Mouse (Mus musculus) bone marrow macrophage, adult 2 months (primary cell): Measurements from ENCODE around the gene Timm50. TPM values are rescaled to one million over a fixed set of nuclear protein-coding genes. Genes with fewer than 3 reads are reported as not detected.

ENCODE experiments used
- H3K27ac ChIP-seq: 2 replicates; pipeline ENCODE4 v1.5.1; 2012; ENCODE audit warnings: low read depth, low read length; ENCODE audit not compliant: insufficient read depth
- H3K4me1 ChIP-seq: 2 replicates; pipeline ENCODE4 v1.6.1; 2012; ENCODE audit warnings: low read length; ENCODE audit not compliant: control insufficient read depth, insufficient read depth
- H3K4me3 ChIP-seq: 2 replicates; pipeline ENCODE4 v1.5.1; 2012; ENCODE audit warnings: mild to moderate bottlenecking, low read length, moderate library complexity; ENCODE audit not compliant: insufficient read depth
- CTCF ChIP-seq: IDR thresholded peaks from 2 replicates; pipeline ENCODE4 v1.5.1; 2012; ENCODE audit warnings: low read depth, mild to moderate bottlenecking, low read length, moderate library complexity
- POLR2A ChIP-seq: IDR thresholded peaks from 2 replicates; pipeline ENCODE4 v1.6.1; 2012; ENCODE audit warnings: mild to moderate bottlenecking, low read depth, low read length, borderline replicate concordance
- polyA plus RNA-seq: library from polyadenylated mRNA; stranded (reverse); fragments of >200 nt; gene quantifications from 2 replicates; pipeline ENCODE4 v1.2.4, GENCODE M21; 2012; ENCODE audit not compliant: missing spikeins, insufficient read depth, insufficient read length

Timm50 gene
- polyA plus RNA-seq: 28.3 and 31.6 TPM in 2 replicates

GRCm38 (mm10) chr7:28311926-28312543, at the start of gene Timm50:
Gene Timm50 (minus strand): TSS chr7:28312072.
- Histone ChIP-seq H3K27ac (0 out of 2 replicates have a peak within 1 kb of the TSS, but pooled peaks have one; percentile 9), H3K4me1 (peaks cover 3% of the 10 kb centered on the region; the same call in 1 of the 2 replicates), H3K4me3 (peak within 1 kb of the TSS; percentile 92)
- TF ChIP-seq CTCF (no peak), POLR2A (no peak)

GRCm38 (mm10) chr7:28360291-28360690, 48.4 kb upstream of the Timm50 start:
- Histone ChIP-seq H3K4me3 (no peak overlapping the region), H3K27ac (no peak overlapping the region), H3K4me1 (no peaks in the 10 kb centered on the region)
- no peak for TF ChIP-seq CTCF
- no peak for TF ChIP-seq POLR2A

GRCm38 (mm10) chr7:28359854-28360253, 48.0 kb upstream of the Timm50 start:
- Histone ChIP-seq H3K4me3 (no peak overlapping the region), H3K27ac (no peak overlapping the region), H3K4me1 (no peaks in the 10 kb centered on the region)
- TF ChIP-seq CTCF (no peak), POLR2A (no peak)

GRCm38 (mm10) chr7:28358431-28358830, 46.6 kb upstream of the Timm50 start:
- Histone ChIP-seq H3K4me1 (no peaks in the 10 kb centered on the region), H3K4me3 (no peak overlapping the region), H3K27ac (no peak overlapping the region)
- TF ChIP-seq CTCF (no peak), POLR2A (no peak)

GRCm38 (mm10) chr7:28357984-28358383, 46.1 kb upstream of the Timm50 start:
- H3K4me1 ChIP-seq: no peaks in the 10 kb centered on the region
- no peak overlapping the region for H3K4me3 ChIP-seq
- no peak overlapping the region for H3K27ac ChIP-seq
- TF ChIP-seq POLR2A: no peak
- TF ChIP-seq CTCF: no peak

- H3K4me1 ChIP-seq: peaks cover 1% of the 10 kb centered on the region; the same call in 1 of the 2 replicates
- TF ChIP-seq POLR2A (no peak), CTCF (no peak)
- H3K4me3 ChIP-seq: no peak overlapping the region
- no peak overlapping the region for H3K27ac ChIP-seq
These were observed 45.1 kb upstream of the Timm50 start for GRCm38 (mm10) chr7:28356981-28357380.

GRCm38 (mm10) chr7:28355221-28355620, 43.3 kb upstream of the Timm50 start:
- Histone ChIP-seq H3K4me1 (peaks cover 3% of the 10 kb centered on the region; the same call in 1 of the 2 replicates), H3K27ac (no peak overlapping the region), H3K4me3 (no peak overlapping the region)
- TF ChIP-seq POLR2A: no peak

GRCm38 (mm10) chr7:28354596-28354995, 42.7 kb upstream of the Timm50 start:
- no peak overlapping the region for H3K4me3 ChIP-seq
- H3K27ac ChIP-seq: no peak overlapping the region
- TF ChIP-seq POLR2A (no peak), CTCF (no peak)
- peaks cover 8% of the 10 kb centered on the region for H3K4me1 ChIP-seq

GRCm38 (mm10) chr7:28354113-28354581, 42.3 kb upstream of the Timm50 start:
- no peak for TF ChIP-seq POLR2A
- no peak for TF ChIP-seq CTCF
- Histone ChIP-seq H3K4me1 (peaks cover 12% of the 10 kb centered on the region), H3K4me3 (no peak overlapping the region), H3K27ac (no peak overlapping the region)

- no peak overlapping the region for H3K27ac ChIP-seq
- no peak overlapping the region for H3K4me3 ChIP-seq
- peaks cover 20% of the 10 kb centered on the region for H3K4me1 ChIP-seq
- TF ChIP-seq POLR2A (no peak), CTCF (no peak)
These were observed 41.4 kb upstream of the Timm50 start for GRCm38 (mm10) chr7:28353267-28353666.
